Mouse (Mus musculus) thymus, postnatal 36 days (tissue): ENCODE measurements around the gene Ablim1.

Experiments
- DNase-seq, 2 experiments: peaks; one replicate each; pipeline ENCODE4 v3.0.0; 2022; ENCODE audit warnings: mixed read lengths in 2 of 2

The Ablim1 gene

DNA sequence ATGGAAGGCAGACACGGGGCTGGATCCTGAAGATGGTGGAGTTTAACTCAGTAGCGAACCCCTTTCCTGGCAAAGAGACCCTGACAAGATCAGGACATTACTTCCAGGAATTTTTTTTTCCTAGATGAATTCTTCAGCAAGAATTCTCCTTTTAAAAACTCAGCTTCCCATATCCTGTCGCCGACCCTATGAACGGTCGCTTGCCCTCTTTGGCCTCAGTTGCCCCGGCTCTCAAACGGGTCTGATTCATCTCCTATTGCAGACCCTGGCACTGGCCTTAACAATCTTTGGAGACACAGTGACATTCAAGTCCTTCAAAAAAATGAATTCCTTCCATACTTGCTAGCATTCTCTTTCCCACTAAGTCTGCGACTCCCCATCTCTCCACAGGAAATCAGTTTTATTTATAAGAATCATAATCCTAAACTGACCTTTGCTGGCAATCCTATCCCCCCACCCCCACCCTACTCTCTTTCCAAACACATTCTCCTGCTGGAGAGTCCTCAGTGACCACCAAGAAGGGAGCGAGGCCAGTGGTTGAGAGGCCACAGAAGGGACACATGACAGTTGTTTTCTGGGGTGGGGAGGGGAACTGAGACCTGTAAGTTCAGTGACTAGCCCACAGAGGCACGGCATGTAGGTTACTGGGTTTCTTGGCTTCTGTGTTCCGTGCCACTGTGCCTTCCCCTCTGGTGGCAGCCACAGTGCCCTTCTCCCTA, 311.8 kb downstream of the Ablim1 start:
- DNase-seq, result no peak

GRCm38 (mm10) chr19:57001926-57002325, 312.8 kb downstream of the Ablim1 start:
- DNase-seq, result no peak

GRCm38 (mm10) chr19:57000592-57000991, 314.1 kb downstream of the Ablim1 start:
- no peak for DNase-seq

GRCm38 (mm10) chr19:56999781-57000180, 314.9 kb downstream of the Ablim1 start:
- no peak for DNase-seq

DNA sequence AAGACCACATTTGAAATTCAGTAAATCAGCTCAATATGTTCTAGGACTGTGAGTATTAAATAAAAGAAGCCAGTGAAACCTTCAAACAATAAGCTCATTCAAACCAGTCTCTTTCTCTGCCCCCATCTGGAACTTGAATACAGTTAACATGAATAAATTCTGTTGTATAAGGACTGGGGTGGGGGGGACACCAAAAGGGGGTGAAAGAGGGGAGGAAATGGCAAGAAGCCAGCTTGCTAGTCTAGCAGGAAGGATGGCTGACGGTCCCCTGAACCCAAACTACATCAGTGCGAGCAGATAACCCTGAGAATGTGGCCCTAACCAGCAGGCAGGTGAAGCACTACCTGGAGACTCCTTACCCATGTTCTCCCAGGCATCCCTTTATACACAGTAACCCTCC, 315.8 kb downstream of the Ablim1 start:
- no peak for DNase-seq

- no peak for DNase-seq
Observed at GRCm38 (mm10) chr19:56998331-56998730, 316.4 kb downstream of the Ablim1 start.

DNA sequence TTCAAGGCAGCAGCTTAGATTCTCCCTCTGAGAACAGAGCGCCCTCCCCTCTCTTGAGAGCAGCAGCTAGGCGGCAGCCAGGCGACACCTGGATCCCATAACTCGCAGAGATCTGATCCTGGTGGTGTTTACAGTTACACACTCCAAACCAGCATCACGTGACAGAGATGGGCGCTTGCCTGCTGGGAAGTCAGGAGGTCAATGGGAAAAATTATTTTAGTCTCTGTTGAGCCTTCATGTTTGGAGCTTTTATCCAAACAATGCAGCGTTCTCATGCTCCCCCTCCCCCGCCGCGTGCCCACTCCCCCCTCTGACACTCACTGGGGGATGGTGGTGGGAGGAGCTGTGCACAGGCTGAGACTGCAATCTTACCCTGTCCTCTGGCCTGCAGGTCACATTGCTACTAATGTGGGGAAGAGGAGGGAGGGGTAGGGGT, 317.5 kb downstream of the Ablim1 start:
- peak in 1 of 2 experiments; percentile 5 for DNase-seq

- no peak for DNase-seq
Observed at GRCm38 (mm10) chr19:56995441-56995840, 319.3 kb downstream of the Ablim1 start.

- no peak for DNase-seq
Observed at GRCm38 (mm10) chr19:56994653-56995052, 320.1 kb downstream of the Ablim1 start.

- DNase-seq, result no peak
Observed at GRCm38 (mm10) chr19:56993763-56994162, 321.0 kb downstream of the Ablim1 start.

- no peak for DNase-seq
Observed at GRCm38 (mm10) chr19:56992978-56993545, 321.7 kb downstream of the Ablim1 start.

- no peak for DNase-seq
Observed at GRCm38 (mm10) chr19:56990367-56991111, 324.2 kb downstream of the Ablim1 start.

DNA sequence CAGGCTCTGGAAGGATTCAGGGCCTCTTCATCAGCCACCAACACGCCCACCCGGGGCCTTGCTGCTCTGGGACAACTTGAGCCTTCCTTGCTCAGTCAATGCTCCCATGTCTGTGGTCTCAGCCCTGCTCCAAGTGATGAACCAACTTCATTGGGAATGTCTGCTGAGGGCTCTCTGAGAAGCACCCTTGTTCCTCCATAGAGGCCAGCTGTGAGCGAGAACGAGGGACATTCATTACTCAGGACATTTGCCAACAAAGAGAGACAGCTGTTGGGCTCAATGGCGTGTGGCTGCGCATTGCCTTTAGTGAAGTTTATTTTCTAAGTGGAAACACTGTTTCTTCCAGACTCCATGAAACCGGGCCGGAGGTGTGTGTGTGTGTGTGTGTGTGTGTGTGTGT, 325.5 kb downstream of the Ablim1 start:
- DNase-seq, result no peak

GRCm38 (mm10) chr19:56984229-56984628, 330.5 kb downstream of the Ablim1 start:
- DNase-seq, result no peak

DNA sequence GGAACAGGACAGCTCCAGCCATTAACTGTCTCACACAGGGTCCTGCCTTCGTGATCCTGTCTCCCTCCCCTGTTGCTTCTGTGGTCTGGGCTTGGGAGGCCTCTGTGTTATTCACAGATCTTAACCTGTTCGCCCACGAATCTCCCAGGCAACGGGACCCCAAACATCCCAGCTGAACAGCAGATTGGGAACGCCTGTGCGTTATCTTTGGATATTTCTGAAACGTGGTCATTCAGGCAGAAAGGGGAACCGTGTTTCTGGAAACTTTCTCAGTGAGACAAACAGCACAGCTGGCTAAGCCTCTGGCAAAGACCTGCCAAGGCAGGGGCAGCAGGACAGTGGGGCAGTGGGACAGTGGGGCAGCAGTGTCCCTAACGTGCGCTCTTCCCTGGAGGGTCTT, 331.0 kb downstream of the Ablim1 start:
- DNase-seq, result no peak
